Mouse (Mus musculus): Measurements from ENCODE around the gene Mepe. TPM values are rescaled to one million over a fixed set of nuclear protein-coding genes. Genes with fewer than 3 reads are reported as not detected.

Mepe gene
- polyA plus RNA-seq, 1 experiment from 2014 or later = not detected

Small RNAs within 50 kb of the gene (microRNA-seq; reads per million reads assigned to microRNA genes)
- not detected for gene Gm23616

Other genes starting within 250 kb of the Mepe start
- not detected in 2 replicates for gene Gm17660, start 247.7 kb upstream of the Mepe start, polyA plus RNA-seq (2015; fragmentation: Nextera tagmentation; extraction: Ambion mirVana)
- 150 and 151 TPM in 2 replicates for gene Sparcl1, start 211.6 kb upstream of the Mepe start, polyA plus RNA-seq (2015; fragmentation: Nextera tagmentation; extraction: Ambion mirVana)
- gene Dspp, start 154.6 kb upstream of the Mepe start, polyA plus RNA-seq (2015; fragmentation: Nextera tagmentation; extraction: Ambion mirVana) = not detected in 2 replicates
- gene Dmp1, start 122.7 kb upstream of the Mepe start, polyA plus RNA-seq (2015; fragmentation: Nextera tagmentation; extraction: Ambion mirVana) = 0.47 and 1.0 TPM in 2 replicates
- 2.0 TPM in 1 of 2 replicates, not detected in the other for gene Ibsp, start 26.2 kb upstream of the Mepe start, polyA plus RNA-seq (2015; fragmentation: Nextera tagmentation; extraction: Ambion mirVana)
- 9.2 and 12.6 TPM in 2 replicates for gene Spp1, start 109.8 kb downstream of the Mepe start, polyA plus RNA-seq (2015; fragmentation: Nextera tagmentation; extraction: Ambion mirVana)
- 8.9 and 9.1 TPM in 2 replicates for gene Pkd2, start 134.1 kb downstream of the Mepe start, polyA plus RNA-seq (2015; fragmentation: Nextera tagmentation; extraction: Ambion mirVana)
- 14.6 and 14.7 TPM in 2 replicates for gene BC005561, start 183.0 kb downstream of the Mepe start, polyA plus RNA-seq (2015; fragmentation: Nextera tagmentation; extraction: Ambion mirVana)